In the genomic region with DNA sequence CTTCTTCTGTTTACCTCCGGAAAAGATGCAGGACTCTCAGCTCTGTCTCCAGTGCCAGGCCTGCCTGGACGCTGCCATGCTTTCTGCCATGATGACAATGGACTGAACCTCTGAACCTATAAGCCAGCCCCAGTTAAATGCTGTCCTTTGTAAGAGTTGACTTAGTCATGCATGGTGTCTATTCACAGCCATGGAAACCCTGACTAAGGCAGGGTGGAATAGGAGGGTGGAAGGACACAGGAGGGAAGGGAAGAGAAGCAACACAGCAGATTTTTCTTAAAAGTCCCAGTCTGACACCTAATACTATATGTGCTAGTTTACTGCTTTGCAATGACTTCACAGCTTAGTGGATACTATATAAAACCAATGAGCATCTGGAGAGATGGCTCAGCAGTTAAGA, we compare ENCODE assay signal across 20 mouse cellular contexts. TPM values are rescaled to one million over a fixed set of nuclear protein-coding genes. Genes with fewer than 3 reads are reported as not detected.
"Had no signal": no experiment of that assay in that cellular context is flagged by ENCODE, and none has a peak within 500 bp of the region (broad histone marks: within the 10 kb centered on the region; RNA-seq: fewer than 3 reads in every experiment).

No protein-coding gene starts in this region.

- H3K4me1 ChIP-seq: liver, embryonic 13.5 days had no signal

- H3K4me2 ChIP-seq: limb, embryonic 12.5 days; liver, embryonic 13.5 days; lung, embryonic 15.5 days had no signal

- H3K4me3 ChIP-seq: limb, embryonic 12.5 days; liver, embryonic 13.5 days; lung, embryonic 15.5 days; megakaryocyte, embryonic 14.5 days had no signal

- H3K27ac ChIP-seq: kidney, postnatal 0 days; limb, embryonic 12.5 days; liver, embryonic 13.5 days; lung, embryonic 15.5 days; macrophage had no signal

- ATAC-seq: liver, postnatal 0 days had no signal

- H3K9me3 ChIP-seq: limb, embryonic 12.5 days; liver, embryonic 13.5 days; lung, embryonic 15.5 days; megakaryocyte, embryonic 14.5 days had no signal

- H3K27me3 ChIP-seq: limb, embryonic 12.5 days; liver, embryonic 13.5 days; lung, embryonic 15.5 days; megakaryocyte, embryonic 14.5 days had no signal

- H3K36me3 ChIP-seq: limb, embryonic 12.5 days; liver, embryonic 13.5 days; lung, embryonic 15.5 days had no signal

- DNase-seq: kidney, adult 9 months; kidney, postnatal 36 days; layer of hippocampus, adult 9-11 months; layer of hippocampus, postnatal 36 days; liver; liver, embryonic 13.5 days; liver, postnatal 0 days; lung, postnatal 14 days; midbrain, embryonic 14.5 days; retina, postnatal 1 day; right cerebral cortex, postnatal 4 days; spleen, adult 18-20 months; thymus, adult 18-20 months; thymus, postnatal 14 days had no signal

- H3K9ac ChIP-seq: limb, embryonic 12.5 days; liver, embryonic 13.5 days; liver, postnatal 0 days; lung, embryonic 15.5 days had no signal

RNA-seq across cellular contexts. Expression of a gene that starts 51.9 kb away (rescaled TPM):
- total RNA-seq: monocyte, adult 5-6 weeks had no signal
- polyA plus RNA-seq: macrophage had no signal
